Mouse (Mus musculus) heart, postnatal 0 days (tissue): ENCODE results near the gene Opn1sw. TPM values are rescaled to one million over a fixed set of nuclear protein-coding genes. Genes with fewer than 3 reads are reported as not detected.

Experiments
- ATAC-seq: fragments of 200-750 bp; cut with Nextera tagmentation; 2 replicates; pipeline ENCODE4 v1.8.0; 2017; ENCODE audit warnings: low read depth, moderate number of reproducible peaks, moderate library complexity; ENCODE audit not compliant: insufficient read depth
- DNase-seq: peaks from one replicate; pipeline ENCODE4 v3.0.0-alpha.2; 2016; ENCODE audit warnings: low spot score
- H3K27ac ChIP-seq: fragments of 300-500 bp; sonication (generic); 2 replicates; pipeline ENCODE4 v1.5.1; 2014; ENCODE audit warnings: low read depth, mild to moderate bottlenecking
- H3K27me3 ChIP-seq: fragments of 300-500 bp; sonication (generic); 2 replicates; pipeline ENCODE4 v1.6.1; 2014; ENCODE audit warnings: low read length, mixed read lengths; ENCODE audit not compliant: control insufficient read depth, insufficient read depth
- H3K36me3 ChIP-seq: fragments of 300-500 bp; sonication (generic); replicated peaks from 2 replicates; pipeline ENCODE4 v1.6.1; 2014; ENCODE audit warnings: low read length, mixed read lengths; ENCODE audit not compliant: control insufficient read depth, insufficient read depth
- H3K4me1 ChIP-seq: fragments of 300-500 bp; sonication (generic); 2 replicates; pipeline ENCODE4 v1.6.1; 2014; ENCODE audit warnings: antibody characterized with exemption; ENCODE audit not compliant: control insufficient read depth, insufficient read depth
- H3K4me2 ChIP-seq: fragments of 300-500 bp; sonication (generic); 2 replicates; pipeline ENCODE4 v1.6.1; 2014; ENCODE audit warnings: low read depth, mild to moderate bottlenecking, low read length, moderate library complexity
- H3K4me3 ChIP-seq: fragments of 300-500 bp; sonication (generic); 2 replicates; pipeline ENCODE4 v1.5.1; 2014; ENCODE audit warnings: low read depth, low read length
- H3K9ac ChIP-seq: fragments of 300-500 bp; sonication (generic); replicated peaks from 2 replicates; pipeline ENCODE4 v1.6.1; 2014; ENCODE audit warnings: low read depth, low read length, mixed read lengths
- H3K9me3 ChIP-seq: fragments of 300-500 bp; sonication (generic); replicated peaks from 2 replicates; pipeline ENCODE4 v1.6.1; 2016; ENCODE audit warnings: low read length; ENCODE audit not compliant: control insufficient read depth
- CTCF ChIP-seq: IDR thresholded peaks from 2 replicates; pipeline ENCODE4 v1.5.1; 2016; ENCODE audit warnings: antibody characterized with exemption, control low read depth, low read depth
- EP300 ChIP-seq: IDR thresholded peaks from 2 replicates; pipeline ENCODE4 v1.6.1; 2016; ENCODE audit warnings: antibody characterized with exemption, low read depth
- WGBS: fragments of 180-500 bp; shearing (Covaris S2); extraction: QIAGEN DNeasy Blood & Tissue Kit; methylation state at CpG from one replicate; pipeline ENCODE4 v1.1.7; 2014; 5-methylcytosine and 5-hydroxymethylcytosine counted together
- polyA plus RNA-seq: library from polyadenylated mRNA; unstranded; fragments of >200 nt; fragmentation: Nextera tagmentation; extraction: Ambion mirVana; gene quantifications from 2 replicates; pipeline ENCODE4 v1.2.1, GENCODE M21; 2015
- total RNA-seq: library from RNA; depleted of rRNA; stranded (reverse); fragments of >200 nt; gene quantifications from 2 replicates; pipeline ENCODE4 v1.2.3, GENCODE M21; 2014; ENCODE audit warnings: low replicate concordance

The Opn1sw gene
- total and polyA plus RNA-seq, 2 experiments from 2014 or later: 0.12 to 15.1 TPM

GRCm38 (mm10) chr6:29430681-29431420 lies 42.6 kb upstream of the Opn1sw start:
- Histone ChIP-seq H3K4me1 (peaks cover 21% of the 10 kb centered on the region), H3K4me3 (no peak overlapping the region), H3K9me3 (no peaks in the 10 kb centered on the region), H3K27me3 (no peaks in the 10 kb centered on the region), H3K4me2 (0 out of 2 replicates have a peak overlapping the region, but pooled peaks have one; percentile 4), H3K9ac (peak overlapping the region; percentile 32; the same call in 1 of the 2 replicates), H3K36me3 (no peaks in the 10 kb centered on the region), H3K27ac (peak overlapping the region; percentile 96)
- TF ChIP-seq CTCF: peak; percentile 10; the same call in 1 of the 2 replicates
- no peak for TF ChIP-seq EP300
- WGBS: 27% methylated on average over 15 of the region's 15 CpGs
- ATAC-seq: peak; percentile 28; the same call in 1 of the 2 replicates
- DNase-seq: peak; percentile 77

DNA sequence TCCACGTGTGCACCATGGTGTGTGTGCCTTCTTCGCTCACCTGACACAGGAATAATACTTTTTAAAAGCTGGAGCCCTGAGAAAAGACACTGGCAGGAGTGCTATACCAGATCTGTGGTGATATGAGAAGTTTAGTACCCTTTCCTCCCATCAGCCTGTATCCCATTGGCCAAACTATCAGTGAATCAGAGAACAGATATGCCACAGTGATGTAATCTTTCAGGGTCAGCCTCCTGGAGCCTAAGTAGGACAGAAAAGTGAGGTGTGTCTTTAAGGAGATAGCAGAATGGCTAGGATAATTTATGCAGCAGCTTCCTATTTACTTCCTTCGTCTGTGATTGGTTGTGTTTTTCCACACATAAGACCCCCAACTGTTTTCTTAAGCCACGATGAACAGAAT lies 39.9 kb upstream of the Opn1sw start:
- H3K4me2 ChIP-seq: no peak overlapping the region
- DNase-seq: no peak
- H3K9me3 ChIP-seq: no peaks in the 10 kb centered on the region
- no peak for TF ChIP-seq CTCF
- H3K4me1 ChIP-seq: peaks cover 15% of the 10 kb centered on the region
- ATAC-seq: no peak
- WGBS: 73% methylated on average over 4 of the region's 4 CpGs
- H3K36me3 ChIP-seq: no peaks in the 10 kb centered on the region
- no peaks in the 10 kb centered on the region for H3K27me3 ChIP-seq
- H3K27ac ChIP-seq: no peak overlapping the region
- no peak overlapping the region for H3K9ac ChIP-seq
- no peak overlapping the region for H3K4me3 ChIP-seq

GRCm38 (mm10) chr6:29426331-29426730 lies 38.1 kb upstream of the Opn1sw start:
- TF ChIP-seq CTCF (no peak), EP300 (no peak)
- Histone ChIP-seq H3K4me2 (no peak overlapping the region), H3K36me3 (no peaks in the 10 kb centered on the region), H3K27ac (no peak overlapping the region), H3K4me3 (no peak overlapping the region), H3K4me1 (peaks cover 6% of the 10 kb centered on the region), H3K9me3 (no peaks in the 10 kb centered on the region), H3K27me3 (no peaks in the 10 kb centered on the region), H3K9ac (no peak overlapping the region)
- ATAC-seq (no peak), DNase-seq (no peak)
- WGBS: 71% methylated on average over 6 of the region's 6 CpGs

GRCm38 (mm10) chr6:29425118-29425517 lies 36.9 kb upstream of the Opn1sw start:
- Histone ChIP-seq H3K27ac (no peak overlapping the region), H3K9ac (no peak overlapping the region), H3K4me2 (no peak overlapping the region), H3K9me3 (no peaks in the 10 kb centered on the region), H3K36me3 (no peaks in the 10 kb centered on the region), H3K27me3 (no peaks in the 10 kb centered on the region), H3K4me1 (peaks cover 1% of the 10 kb centered on the region; the same call in 1 of the 2 replicates), H3K4me3 (no peak overlapping the region)
- ATAC-seq (no peak), DNase-seq (no peak)
- TF ChIP-seq EP300 (no peak), CTCF (no peak)
- 83% methylated on average over 8 of the region's 8 CpGs for WGBS

DNA sequence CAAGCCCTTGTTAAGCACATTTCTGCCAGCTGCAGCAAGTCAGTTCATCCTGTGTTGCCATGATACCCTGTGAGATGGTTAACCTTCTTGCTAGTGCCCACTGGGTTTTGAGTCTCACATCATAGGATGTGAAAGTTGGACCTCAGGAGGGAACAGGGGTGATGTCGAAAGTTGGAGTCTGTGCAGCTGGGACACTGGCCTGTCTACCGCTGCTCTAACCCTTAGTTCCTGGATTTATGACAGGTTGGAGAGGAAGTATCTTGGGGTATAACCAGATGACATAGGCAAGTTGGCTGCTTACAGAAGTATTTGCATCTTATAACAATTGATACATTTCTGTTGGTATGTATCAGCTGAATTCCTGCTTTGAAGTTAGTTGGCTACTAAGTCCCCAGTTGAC lies 32.3 kb upstream of the Opn1sw start:
- Histone ChIP-seq H3K9me3 (no peaks in the 10 kb centered on the region), H3K4me1 (no peaks in the 10 kb centered on the region), H3K9ac (no peak overlapping the region), H3K36me3 (peaks cover 4% of the 10 kb centered on the region; the same call in 1 of the 2 replicates), H3K4me3 (no peak overlapping the region), H3K27me3 (no peaks in the 10 kb centered on the region), H3K4me2 (no peak overlapping the region), H3K27ac (no peak overlapping the region)
- DNase-seq (no peak), ATAC-seq (no peak)
- WGBS: 85% methylated on average over 2 of the region's 2 CpGs
- TF ChIP-seq EP300 (no peak), CTCF (no peak)

- no peak overlapping the region for H3K4me2 ChIP-seq
- no peaks in the 10 kb centered on the region for H3K4me1 ChIP-seq
- no peak; the same call in 1 of the 2 replicates for ATAC-seq
- no peak overlapping the region for H3K9ac ChIP-seq
- no peak for DNase-seq
- no peaks in the 10 kb centered on the region for H3K27me3 ChIP-seq
- TF ChIP-seq EP300: no peak
- TF ChIP-seq CTCF: no peak
- peaks cover 29% of the 10 kb centered on the region; the same call in 1 of the 2 replicates for H3K36me3 ChIP-seq
- no peak overlapping the region for H3K4me3 ChIP-seq
- peak overlapping the region; percentile 48 for H3K27ac ChIP-seq
- no peaks in the 10 kb centered on the region for H3K9me3 ChIP-seq
- 71% methylated on average over 9 of the region's 9 CpGs for WGBS
These were observed 27.2 kb upstream of the Opn1sw start for GRCm38 (mm10) chr6:29415446-29415845.
